Mouse (Mus musculus): ENCODE data around the gene Kcnk3. TPM values are rescaled to one million over a fixed set of nuclear protein-coding genes. Genes with fewer than 3 reads are reported as not detected.

The Kcnk3 gene
- polyA plus RNA-seq, 1 experiment = 20.0 TPM

DNA sequence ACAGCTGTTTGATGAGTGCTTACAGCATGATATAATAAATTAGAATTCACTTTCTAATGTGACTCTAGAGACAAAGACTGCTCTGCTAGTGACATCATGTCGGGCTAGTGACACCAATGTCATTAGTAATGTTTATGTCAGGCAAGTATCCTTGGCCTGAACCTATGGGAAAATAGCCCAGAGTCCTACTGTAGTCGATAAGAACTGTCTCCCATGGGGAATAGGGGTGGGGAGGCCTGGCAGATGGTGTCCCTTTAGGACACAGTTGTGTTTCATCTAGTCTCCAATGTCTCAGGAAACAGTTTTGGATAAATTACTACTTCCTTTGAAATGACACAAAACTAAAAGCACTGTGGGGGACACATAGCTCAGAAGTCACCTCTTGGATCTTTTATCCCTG is 58.1 kb downstream of the Kcnk3 start:
- no peak overlapping the region for H3K4me3 ChIP-seq (ENCODE audit: insufficient read depth, low read length)
- TF ChIP-seq POLR2A (IDR thresholded peaks at IDR 0.05; ENCODE audit: extremely low read depth, insufficient read depth, low read length) (no peak), CTCF (IDR thresholded peaks at IDR 0.05; ENCODE audit: extremely low read depth, insufficient read depth, low read length) (no peak)
- H3K27ac ChIP-seq (ENCODE audit: insufficient read depth, low read length) = no peak overlapping the region
- H3K4me1 ChIP-seq (ENCODE audit: control insufficient read depth, insufficient read depth, low read length) = peaks cover 10% of the 10 kb centered on the region; the same call in 1 of the 2 replicates

- H3K4me1 ChIP-seq (ENCODE audit: control insufficient read depth, insufficient read depth, low read length) = peaks cover 10% of the 10 kb centered on the region; the same call in 1 of the 2 replicates
- TF ChIP-seq POLR2A (IDR thresholded peaks at IDR 0.05; ENCODE audit: extremely low read depth, insufficient read depth, low read length) (no peak), CTCF (IDR thresholded peaks at IDR 0.05; ENCODE audit: extremely low read depth, insufficient read depth, low read length) (no peak)
- peak overlapping the region; percentile 78 for H3K27ac ChIP-seq (ENCODE audit: insufficient read depth, low read length)
- H3K4me3 ChIP-seq (ENCODE audit: insufficient read depth, low read length) = peak overlapping the region; percentile 92
Measured at GRCm38 (mm10) chr5:30647396-30647795, 59.4 kb downstream of the Kcnk3 start.

DNA sequence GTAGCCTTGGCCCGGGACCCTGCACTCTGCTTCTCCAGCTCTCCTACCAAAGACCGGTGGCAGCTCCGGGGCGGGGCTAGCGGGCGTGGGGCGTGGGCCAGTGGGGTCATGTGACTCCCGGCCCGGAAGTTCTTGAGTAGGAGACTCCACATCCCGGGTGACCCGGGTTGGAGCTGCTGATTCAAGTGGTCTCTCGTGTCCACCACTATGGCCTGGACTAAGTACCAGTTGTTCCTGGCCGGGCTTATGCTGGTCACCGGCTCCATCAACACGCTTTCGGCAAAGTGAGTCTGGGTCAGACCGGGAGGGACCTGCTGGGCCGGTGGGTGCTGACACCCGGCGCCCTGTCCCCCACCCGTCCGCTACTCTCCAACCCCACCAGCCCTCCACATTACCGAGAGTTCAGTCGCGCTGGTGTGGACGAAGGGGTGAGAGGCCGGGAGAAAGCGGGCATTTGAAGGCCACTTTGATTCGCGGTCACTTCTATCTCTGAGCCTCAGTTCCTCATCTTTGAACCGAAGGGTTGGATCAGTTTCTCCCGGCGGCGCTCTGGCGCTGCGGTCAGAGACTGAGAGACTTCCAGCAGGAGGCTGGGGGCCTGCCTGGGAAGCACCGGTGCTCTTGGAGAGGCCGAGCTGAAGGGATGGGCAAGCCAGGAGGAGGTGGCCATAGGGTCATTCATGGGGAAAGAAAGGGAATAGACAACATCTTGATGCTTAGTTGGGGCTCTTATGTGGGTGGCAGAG is 60.0 kb downstream of the Kcnk3 start, which contains the start of gene Slc35f6:
Gene Slc35f6 (plus strand): TSS at position 119 of the 746 bp plus-strand sequence.
- Histone ChIP-seq H3K4me3 (ENCODE audit: insufficient read depth, low read length) (peak within 1 kb of the TSS; percentile 92), H3K4me1 (ENCODE audit: control insufficient read depth, insufficient read depth, low read length) (peaks cover 10% of the 10 kb centered on the region; the same call in 1 of the 2 replicates), H3K27ac (ENCODE audit: insufficient read depth, low read length) (peak within 1 kb of the TSS; percentile 78)
- TF ChIP-seq POLR2A (IDR thresholded peaks at IDR 0.05; ENCODE audit: extremely low read depth, insufficient read depth, low read length) (peak; percentile 76), CTCF (IDR thresholded peaks at IDR 0.05; ENCODE audit: extremely low read depth, insufficient read depth, low read length) (no peak)

DNA sequence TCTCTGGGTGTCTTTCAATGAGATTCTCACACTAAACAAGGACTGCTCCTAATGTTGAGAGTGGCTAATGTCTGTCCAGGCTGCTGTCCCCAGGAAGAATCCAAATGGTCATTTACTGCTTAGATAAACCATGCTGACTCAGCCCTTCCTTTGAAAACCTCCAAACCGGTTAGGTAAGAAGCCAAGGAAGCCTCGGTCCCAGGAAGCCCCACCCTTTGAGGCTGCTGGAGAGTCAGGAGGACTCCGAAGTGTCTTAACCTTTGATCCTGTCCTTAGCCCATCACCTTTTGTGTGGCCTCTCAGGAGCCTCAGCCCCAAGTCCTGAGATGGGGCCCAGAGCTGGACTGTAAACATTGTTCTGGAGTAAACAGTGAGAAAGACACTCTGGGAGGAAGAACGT is 61.6 kb downstream of the Kcnk3 start:
- H3K4me1 ChIP-seq (ENCODE audit: control insufficient read depth, insufficient read depth, low read length) = peaks cover 7% of the 10 kb centered on the region; the same call in 1 of the 2 replicates
- H3K4me3 ChIP-seq (ENCODE audit: insufficient read depth, low read length) = no peak overlapping the region
- TF ChIP-seq CTCF (IDR thresholded peaks at IDR 0.05; ENCODE audit: extremely low read depth, insufficient read depth, low read length) (no peak), POLR2A (IDR thresholded peaks at IDR 0.05; ENCODE audit: extremely low read depth, insufficient read depth, low read length) (no peak)
- no peak overlapping the region for H3K27ac ChIP-seq (ENCODE audit: insufficient read depth, low read length)

DNA sequence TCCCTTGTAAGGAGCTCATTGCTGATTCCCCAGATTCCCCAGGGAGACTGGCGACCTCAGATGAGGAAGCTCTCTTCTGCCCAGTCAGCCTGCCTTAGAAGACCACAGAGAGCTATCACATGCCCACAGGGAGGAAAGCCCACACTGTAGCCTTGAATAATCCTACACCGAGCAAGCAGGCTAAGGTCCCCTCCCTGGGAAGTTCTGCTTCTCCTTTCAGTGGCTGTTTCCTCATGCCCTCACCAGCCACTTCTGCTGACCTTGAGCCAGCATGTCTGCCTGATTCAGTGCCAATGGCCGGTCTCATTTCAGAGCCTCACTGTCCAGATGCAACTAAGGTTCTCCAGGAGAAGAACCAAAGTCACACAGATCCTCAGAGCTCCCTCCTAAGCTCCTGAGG is 62.8 kb downstream of the Kcnk3 start:
- Histone ChIP-seq H3K4me3 (ENCODE audit: insufficient read depth, low read length) (no peak overlapping the region), H3K27ac (ENCODE audit: insufficient read depth, low read length) (no peak overlapping the region), H3K4me1 (ENCODE audit: control insufficient read depth, insufficient read depth, low read length) (peaks cover 7% of the 10 kb centered on the region; the same call in 1 of the 2 replicates)
- no peak for TF ChIP-seq CTCF (IDR thresholded peaks at IDR 0.05; ENCODE audit: extremely low read depth, insufficient read depth, low read length)
- TF ChIP-seq POLR2A (IDR thresholded peaks at IDR 0.05; ENCODE audit: extremely low read depth, insufficient read depth, low read length) = no peak

- no peak overlapping the region for H3K27ac ChIP-seq (ENCODE audit: insufficient read depth, low read length)
- no peak overlapping the region for H3K4me3 ChIP-seq (ENCODE audit: insufficient read depth, low read length)
- peaks cover 7% of the 10 kb centered on the region; the same call in 1 of the 2 replicates for H3K4me1 ChIP-seq (ENCODE audit: control insufficient read depth, insufficient read depth, low read length)
- TF ChIP-seq POLR2A (IDR thresholded peaks at IDR 0.05; ENCODE audit: extremely low read depth, insufficient read depth, low read length) (no peak), CTCF (IDR thresholded peaks at IDR 0.05; ENCODE audit: extremely low read depth, insufficient read depth, low read length) (no peak)
Measured at GRCm38 (mm10) chr5:30651554-30651953, 63.6 kb downstream of the Kcnk3 start.

DNA sequence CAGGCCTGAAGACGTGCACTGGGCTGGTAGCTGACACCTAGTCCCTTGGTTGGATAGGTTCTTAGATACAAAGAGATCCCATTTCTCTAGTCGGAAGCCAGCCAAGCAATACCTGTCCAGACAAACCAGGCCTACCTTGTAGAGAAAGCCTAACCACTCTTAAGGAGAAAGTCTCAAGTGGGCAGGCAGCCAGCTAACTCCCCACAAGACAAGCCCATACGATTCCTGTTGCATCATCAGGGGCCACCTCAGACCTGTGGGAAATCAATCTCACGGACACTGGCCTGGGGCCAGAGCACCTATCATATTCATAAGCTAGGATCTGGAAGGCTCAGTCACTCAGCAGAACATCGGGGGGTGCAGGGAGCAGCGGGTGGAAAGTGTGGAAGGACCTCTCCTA is 65.3 kb downstream of the Kcnk3 start:
- Histone ChIP-seq H3K27ac (ENCODE audit: insufficient read depth, low read length) (no peak overlapping the region), H3K4me3 (ENCODE audit: insufficient read depth, low read length) (no peak overlapping the region), H3K4me1 (ENCODE audit: control insufficient read depth, insufficient read depth, low read length) (peaks cover 7% of the 10 kb centered on the region; the same call in 1 of the 2 replicates)
- TF ChIP-seq POLR2A (IDR thresholded peaks at IDR 0.05; ENCODE audit: extremely low read depth, insufficient read depth, low read length) = no peak

GRCm38 (mm10) chr5:30655042-30655441 is 67.1 kb downstream of the Kcnk3 start:
- Histone ChIP-seq H3K4me3 (ENCODE audit: insufficient read depth, low read length) (no peak overlapping the region), H3K27ac (ENCODE audit: insufficient read depth, low read length) (no peak overlapping the region), H3K4me1 (ENCODE audit: control insufficient read depth, insufficient read depth, low read length) (no peaks in the 10 kb centered on the region)
- TF ChIP-seq POLR2A (IDR thresholded peaks at IDR 0.05; ENCODE audit: extremely low read depth, insufficient read depth, low read length) (no peak), CTCF (IDR thresholded peaks at IDR 0.05; ENCODE audit: extremely low read depth, insufficient read depth, low read length) (no peak)

- TF ChIP-seq CTCF (IDR thresholded peaks at IDR 0.05; ENCODE audit: extremely low read depth, insufficient read depth, low read length) = no peak
- no peak for TF ChIP-seq POLR2A (IDR thresholded peaks at IDR 0.05; ENCODE audit: extremely low read depth, insufficient read depth, low read length)
- Histone ChIP-seq H3K4me3 (ENCODE audit: insufficient read depth, low read length) (no peak overlapping the region), H3K27ac (ENCODE audit: insufficient read depth, low read length) (no peak overlapping the region), H3K4me1 (ENCODE audit: control insufficient read depth, insufficient read depth, low read length) (no peaks in the 10 kb centered on the region)
Measured at GRCm38 (mm10) chr5:30655526-30656195, 67.7 kb downstream of the Kcnk3 start.

- no peak overlapping the region for H3K27ac ChIP-seq (ENCODE audit: insufficient read depth, low read length)
- no peaks in the 10 kb centered on the region for H3K4me1 ChIP-seq (ENCODE audit: control insufficient read depth, insufficient read depth, low read length)
- H3K4me3 ChIP-seq (ENCODE audit: insufficient read depth, low read length) = no peak overlapping the region
- no peak for TF ChIP-seq POLR2A (IDR thresholded peaks at IDR 0.05; ENCODE audit: extremely low read depth, insufficient read depth, low read length)
- no peak for TF ChIP-seq CTCF (IDR thresholded peaks at IDR 0.05; ENCODE audit: extremely low read depth, insufficient read depth, low read length)
Measured at GRCm38 (mm10) chr5:30659042-30659441, 71.1 kb downstream of the Kcnk3 start.
